Mouse (Mus musculus): ENCODE results near the gene Mplkip. TPM values are rescaled to one million over a fixed set of nuclear protein-coding genes. Genes with fewer than 3 reads are reported as not detected.

Mplkip gene
- polyA plus RNA-seq, 1 experiment from 2014 or later, result 31.7 TPM

MicroRNA genes within 50 kb of the gene (microRNA counts, 519-probe panel; counts per million panel counts)
- microRNA mmu-miR-466i, result not detected

Small RNA genes lying within 50 kb of the gene (microRNA-seq; reads per million reads assigned to microRNA genes)
- gene Mir466i, result not detected

Other genes with a start within 250 kb of the Mplkip start
- 5.6 and 6.6 TPM in 2 replicates for gene Sugct, start 361 bp downstream of the Mplkip start, polyA plus RNA-seq (2015; fragmentation: Nextera tagmentation; extraction: Ambion mirVana)
- gene Cdk13, start 109.9 kb downstream of the Mplkip start, polyA plus RNA-seq (2015; fragmentation: Nextera tagmentation; extraction: Ambion mirVana), result 9.8 and 12.9 TPM in 2 replicates
- 89.4 and 90.3 TPM in 2 replicates for gene Rala, start 249.0 kb downstream of the Mplkip start, polyA plus RNA-seq (2015; fragmentation: Nextera tagmentation; extraction: Ambion mirVana)